Mouse (Mus musculus): ENCODE data around the gene Ube2dnl2.

The Ube2dnl2 gene

GRCm38 (mm10) chrX:114907282-114907681, at the start of gene Ube2dnl2:
Gene Ube2dnl2, plus strand, starts transcription at chrX:114907582.
- no peak for DNase-seq (ENCODE audit: low spot score in 2 of 2)

- no peak for DNase-seq (ENCODE audit: low spot score in 2 of 2)
Observed at GRCm38 (mm10) chrX:114895489-114895888, 11.9 kb upstream of the Ube2dnl2 start.

GRCm38 (mm10) chrX:114897506-114897905, 9.9 kb upstream of the Ube2dnl2 start:
- no peak for DNase-seq (ENCODE audit: low spot score in 2 of 2)

- no peak for DNase-seq (ENCODE audit: low spot score in 2 of 2)
Observed at GRCm38 (mm10) chrX:114903391-114903790, 4.0 kb upstream of the Ube2dnl2 start.

- no peak for DNase-seq (ENCODE audit: low spot score in 2 of 2)
Observed at GRCm38 (mm10) chrX:114904712-114905111, 2.7 kb upstream of the Ube2dnl2 start, which contains the start of gene Ube2dnl1. Gene Ube2dnl1, plus strand, starts transcription at chrX:114905012.

GRCm38 (mm10) chrX:114955066-114955465, 47.7 kb downstream of the Ube2dnl2 start:
- DNase-seq (ENCODE audit: low spot score in 2 of 2): no peak

Measured in spleen, postnatal 14 days (tissue).